Mouse (Mus musculus): ENCODE data around the gene St7. TPM values are rescaled to one million over a fixed set of nuclear protein-coding genes. Genes with fewer than 3 reads are reported as not detected.

Gene St7
- polyA plus RNA-seq, 1 experiment from 2014 or later = 32.9 TPM

GRCm38 (mm10) chr6:17876670-17877179 lies 184.0 kb downstream of the St7 start:
- H3K4me3 ChIP-seq (ENCODE audit: low read depth, low read length) = no peak overlapping the region
- ATAC-seq (replicated peaks; ENCODE audit: low FRiP score) = no peak
- H3K27ac ChIP-seq (ENCODE audit: low read depth, low read length) = no peak overlapping the region
- H3K4me1 ChIP-seq (replicated peaks; ENCODE audit: control insufficient read depth, insufficient read depth, low read length) = no peaks in the 10 kb centered on the region
- WGBS = 82% methylated on average over 7 of the region's 7 CpGs
- no peak overlapping the region for H3K9ac ChIP-seq (ENCODE audit: low read length)
- no peaks in the 10 kb centered on the region for H3K27me3 ChIP-seq (ENCODE audit: control insufficient read depth, insufficient read depth, low read length)
- H3K4me2 ChIP-seq (ENCODE audit: low read depth, low read length, severe bottlenecking) = no peak overlapping the region
- H3K9me3 ChIP-seq (ENCODE audit: control insufficient read depth, low read length) = no peaks in the 10 kb centered on the region
- DNase-seq (ENCODE audit: low spot score) = no peak
- no peaks in the 10 kb centered on the region for H3K36me3 ChIP-seq (ENCODE audit: control insufficient read depth, insufficient read depth, low read length)

- DNase-seq (ENCODE audit: low spot score) = no peak
- no peaks in the 10 kb centered on the region for H3K27me3 ChIP-seq (ENCODE audit: control insufficient read depth, insufficient read depth, low read length)
- ATAC-seq (replicated peaks; ENCODE audit: low FRiP score) = no peak
- H3K4me3 ChIP-seq (ENCODE audit: low read depth, low read length) = no peak overlapping the region
- no peak overlapping the region for H3K9ac ChIP-seq (ENCODE audit: low read length)
- H3K36me3 ChIP-seq (ENCODE audit: control insufficient read depth, insufficient read depth, low read length) = no peaks in the 10 kb centered on the region; the same call in 1 of the 2 replicates
- H3K9me3 ChIP-seq (ENCODE audit: control insufficient read depth, low read length) = no peaks in the 10 kb centered on the region
- no peak overlapping the region for H3K27ac ChIP-seq (ENCODE audit: low read depth, low read length)
- no peaks in the 10 kb centered on the region for H3K4me1 ChIP-seq (replicated peaks; ENCODE audit: control insufficient read depth, insufficient read depth, low read length)
- no peak overlapping the region for H3K4me2 ChIP-seq (ENCODE audit: low read depth, low read length, severe bottlenecking)
These were observed 190.2 kb downstream of the St7 start for GRCm38 (mm10) chr6:17882943-17883342.

GRCm38 (mm10) chr6:17887765-17888164 lies 195.0 kb downstream of the St7 start:
- Histone ChIP-seq H3K4me1 (replicated peaks; ENCODE audit: control insufficient read depth, insufficient read depth, low read length) (no peaks in the 10 kb centered on the region), H3K27ac (ENCODE audit: low read depth, low read length) (no peak overlapping the region), H3K27me3 (ENCODE audit: control insufficient read depth, insufficient read depth, low read length) (no peaks in the 10 kb centered on the region), H3K4me3 (ENCODE audit: low read depth, low read length) (no peak overlapping the region), H3K9me3 (ENCODE audit: control insufficient read depth, low read length) (no peaks in the 10 kb centered on the region), H3K9ac (ENCODE audit: low read length) (no peak overlapping the region), H3K4me2 (ENCODE audit: low read depth, low read length, severe bottlenecking) (no peak overlapping the region), H3K36me3 (ENCODE audit: control insufficient read depth, insufficient read depth, low read length) (no peaks in the 10 kb centered on the region; the same call in 1 of the 2 replicates)
- ATAC-seq (replicated peaks; ENCODE audit: low FRiP score) = no peak
- DNase-seq (ENCODE audit: low spot score) = no peak
- 87% methylated on average over 6 of the region's 6 CpGs for WGBS

GRCm38 (mm10) chr6:17895562-17895961 lies 202.8 kb downstream of the St7 start:
- H3K9me3 ChIP-seq (ENCODE audit: control insufficient read depth, low read length) = no peaks in the 10 kb centered on the region
- no peak overlapping the region for H3K9ac ChIP-seq (ENCODE audit: low read length)
- DNase-seq (ENCODE audit: low spot score) (no peak), ATAC-seq (replicated peaks; ENCODE audit: low FRiP score) (no peak)
- no peak overlapping the region for H3K4me2 ChIP-seq (ENCODE audit: low read depth, low read length, severe bottlenecking)
- 92% methylated on average over 3 of the region's 3 CpGs for WGBS
- H3K27ac ChIP-seq (ENCODE audit: low read depth, low read length) = no peak overlapping the region
- no peak overlapping the region for H3K4me3 ChIP-seq (ENCODE audit: low read depth, low read length)
- no peaks in the 10 kb centered on the region for H3K27me3 ChIP-seq (ENCODE audit: control insufficient read depth, insufficient read depth, low read length)
- H3K36me3 ChIP-seq (ENCODE audit: control insufficient read depth, insufficient read depth, low read length) = no peaks in the 10 kb centered on the region
- H3K4me1 ChIP-seq (replicated peaks; ENCODE audit: control insufficient read depth, insufficient read depth, low read length) = no peaks in the 10 kb centered on the region

- H3K9me3 ChIP-seq (ENCODE audit: control insufficient read depth, low read length) = no peaks in the 10 kb centered on the region
- no peaks in the 10 kb centered on the region for H3K4me1 ChIP-seq (replicated peaks; ENCODE audit: control insufficient read depth, insufficient read depth, low read length)
- DNase-seq (ENCODE audit: low spot score) = no peak
- H3K4me2 ChIP-seq (ENCODE audit: low read depth, low read length, severe bottlenecking) = no peak overlapping the region
- H3K36me3 ChIP-seq (ENCODE audit: control insufficient read depth, insufficient read depth, low read length) = no peaks in the 10 kb centered on the region
- H3K4me3 ChIP-seq (ENCODE audit: low read depth, low read length) = no peak overlapping the region
- H3K9ac ChIP-seq (ENCODE audit: low read length) = no peak overlapping the region
- no peak overlapping the region for H3K27ac ChIP-seq (ENCODE audit: low read depth, low read length)
- no peaks in the 10 kb centered on the region for H3K27me3 ChIP-seq (ENCODE audit: control insufficient read depth, insufficient read depth, low read length)
- ATAC-seq (replicated peaks; ENCODE audit: low FRiP score) = no peak
- 86% methylated on average over 1 of the region's 1 CpGs for WGBS
These were observed 205.8 kb downstream of the St7 start for GRCm38 (mm10) chr6:17898539-17898938.

GRCm38 (mm10) chr6:17903355-17903754 lies 210.6 kb downstream of the St7 start:
- no peak overlapping the region for H3K4me2 ChIP-seq (ENCODE audit: low read depth, low read length, severe bottlenecking)
- H3K27me3 ChIP-seq (ENCODE audit: control insufficient read depth, insufficient read depth, low read length) = no peaks in the 10 kb centered on the region
- H3K27ac ChIP-seq (ENCODE audit: low read depth, low read length) = no peak overlapping the region
- 86% methylated on average over 3 of the region's 3 CpGs for WGBS
- H3K36me3 ChIP-seq (ENCODE audit: control insufficient read depth, insufficient read depth, low read length) = no peaks in the 10 kb centered on the region
- no peak overlapping the region for H3K4me3 ChIP-seq (ENCODE audit: low read depth, low read length)
- ATAC-seq (replicated peaks; ENCODE audit: low FRiP score) = no peak
- peaks cover 9% of the 10 kb centered on the region; the same call in 1 of the 2 replicates for H3K4me1 ChIP-seq (replicated peaks; ENCODE audit: control insufficient read depth, insufficient read depth, low read length)
- DNase-seq (ENCODE audit: low spot score) = no peak
- H3K9ac ChIP-seq (ENCODE audit: low read length) = no peak overlapping the region
- H3K9me3 ChIP-seq (ENCODE audit: control insufficient read depth, low read length) = no peaks in the 10 kb centered on the region

- H3K4me1 ChIP-seq (replicated peaks; ENCODE audit: control insufficient read depth, insufficient read depth, low read length) = peaks cover 9% of the 10 kb centered on the region; the same call in 1 of the 2 replicates
- no peaks in the 10 kb centered on the region for H3K27me3 ChIP-seq (ENCODE audit: control insufficient read depth, insufficient read depth, low read length)
- DNase-seq (ENCODE audit: low spot score) (no peak), ATAC-seq (replicated peaks; ENCODE audit: low FRiP score) (peak; percentile 63; the same call in 1 of the 2 replicates)
- H3K36me3 ChIP-seq (ENCODE audit: control insufficient read depth, insufficient read depth, low read length) = no peaks in the 10 kb centered on the region
- no peak overlapping the region for H3K4me2 ChIP-seq (ENCODE audit: low read depth, low read length, severe bottlenecking)
- H3K4me3 ChIP-seq (ENCODE audit: low read depth, low read length) = no peak overlapping the region
- H3K9ac ChIP-seq (ENCODE audit: low read length) = no peak overlapping the region
- H3K27ac ChIP-seq (ENCODE audit: low read depth, low read length) = no peak overlapping the region
- 25% methylated on average over 3 of the region's 3 CpGs for WGBS
- no peaks in the 10 kb centered on the region for H3K9me3 ChIP-seq (ENCODE audit: control insufficient read depth, low read length)
These were observed 213.0 kb downstream of the St7 start for GRCm38 (mm10) chr6:17905776-17906175.

GRCm38 (mm10) chr6:17906289-17906688 lies 213.6 kb downstream of the St7 start:
- DNase-seq (ENCODE audit: low spot score) = no peak
- no peak overlapping the region for H3K4me2 ChIP-seq (ENCODE audit: low read depth, low read length, severe bottlenecking)
- no peaks in the 10 kb centered on the region for H3K9me3 ChIP-seq (ENCODE audit: control insufficient read depth, low read length)
- H3K36me3 ChIP-seq (ENCODE audit: control insufficient read depth, insufficient read depth, low read length) = no peaks in the 10 kb centered on the region
- peak; percentile 30; the same call in 1 of the 2 replicates for ATAC-seq (replicated peaks; ENCODE audit: low FRiP score)
- no peak overlapping the region for H3K27ac ChIP-seq (ENCODE audit: low read depth, low read length)
- WGBS = 15% methylated on average over 6 of the region's 6 CpGs
- H3K9ac ChIP-seq (ENCODE audit: low read length) = no peak overlapping the region
- H3K27me3 ChIP-seq (ENCODE audit: control insufficient read depth, insufficient read depth, low read length) = no peaks in the 10 kb centered on the region
- peaks cover 9% of the 10 kb centered on the region; the same call in 1 of the 2 replicates for H3K4me1 ChIP-seq (replicated peaks; ENCODE audit: control insufficient read depth, insufficient read depth, low read length)
- no peak overlapping the region for H3K4me3 ChIP-seq (ENCODE audit: low read depth, low read length)

GRCm38 (mm10) chr6:17912312-17912711 lies 219.6 kb downstream of the St7 start:
- 76% methylated on average over 6 of the region's 6 CpGs for WGBS
- H3K9me3 ChIP-seq (ENCODE audit: control insufficient read depth, low read length) = no peaks in the 10 kb centered on the region
- H3K27ac ChIP-seq (ENCODE audit: low read depth, low read length) = no peak overlapping the region
- H3K4me2 ChIP-seq (ENCODE audit: low read depth, low read length, severe bottlenecking) = no peak overlapping the region
- no peak overlapping the region for H3K4me3 ChIP-seq (ENCODE audit: low read depth, low read length)
- H3K4me1 ChIP-seq (replicated peaks; ENCODE audit: control insufficient read depth, insufficient read depth, low read length) = no peaks in the 10 kb centered on the region
- no peaks in the 10 kb centered on the region for H3K27me3 ChIP-seq (ENCODE audit: control insufficient read depth, insufficient read depth, low read length)
- H3K36me3 ChIP-seq (ENCODE audit: control insufficient read depth, insufficient read depth, low read length) = no peaks in the 10 kb centered on the region
- no peak overlapping the region for H3K9ac ChIP-seq (ENCODE audit: low read length)
- ATAC-seq (replicated peaks; ENCODE audit: low FRiP score) (no peak), DNase-seq (ENCODE audit: low spot score) (no peak)
